Mouse (Mus musculus) ovary, postnatal 10 days (tissue): ENCODE results near the gene Trim24.

Experiments used
- DNase-seq: peaks from one replicate; pipeline ENCODE4 v3.0.0; 2022; ENCODE audit warnings: low spot score

Gene Trim24

GRCm38 (mm10) chr6:37863961-37864730 lies 6.5 kb upstream of the Trim24 start:
- no peak for DNase-seq

GRCm38 (mm10) chr6:37871137-37871851 lies 683 bp downstream of the Trim24 start:
- peak; percentile 31 for DNase-seq

- DNase-seq = no peak
These were observed 2.2 kb downstream of the Trim24 start for GRCm38 (mm10) chr6:37872861-37873260.

- no peak for DNase-seq
These were observed 3.1 kb downstream of the Trim24 start for GRCm38 (mm10) chr6:37873731-37874130.

- DNase-seq = no peak
These were observed 7.6 kb downstream of the Trim24 start for GRCm38 (mm10) chr6:37878206-37878605.

GRCm38 (mm10) chr6:37880586-37880985 lies 10.0 kb downstream of the Trim24 start:
- no peak for DNase-seq

GRCm38 (mm10) chr6:37893586-37893985 lies 23.0 kb downstream of the Trim24 start:
- no peak for DNase-seq

- peak; percentile 10 for DNase-seq
These were observed 25.2 kb downstream of the Trim24 start for GRCm38 (mm10) chr6:37895646-37896435.

GRCm38 (mm10) chr6:37900221-37900620 lies 29.6 kb downstream of the Trim24 start:
- no peak for DNase-seq

- DNase-seq = no peak
These were observed 31.2 kb downstream of the Trim24 start for GRCm38 (mm10) chr6:37901791-37902190.

- no peak for DNase-seq
These were observed 33.2 kb downstream of the Trim24 start for GRCm38 (mm10) chr6:37903810-37904209.

- DNase-seq = no peak
These were observed 42.9 kb downstream of the Trim24 start for GRCm38 (mm10) chr6:37913525-37913924.

GRCm38 (mm10) chr6:37925104-37925503 lies 54.5 kb downstream of the Trim24 start:
- no peak for DNase-seq

GRCm38 (mm10) chr6:37926751-37927150 lies 56.1 kb downstream of the Trim24 start:
- no peak for DNase-seq

- DNase-seq = no peak
These were observed 65.9 kb downstream of the Trim24 start for GRCm38 (mm10) chr6:37936498-37936897.

- no peak for DNase-seq
These were observed 80.7 kb downstream of the Trim24 start for GRCm38 (mm10) chr6:37951306-37951705.

- no peak for DNase-seq
These were observed 96.8 kb downstream of the Trim24 start for GRCm38 (mm10) chr6:37967386-37967785.

- DNase-seq = no peak
These were observed 136.8 kb downstream of the Trim24 start for GRCm38 (mm10) chr6:38007459-38007858.

- DNase-seq = no peak
These were observed 142.2 kb downstream of the Trim24 start for GRCm38 (mm10) chr6:38012829-38013228.
